Mouse (Mus musculus) megakaryocyte, embryonic 14.5 days (primary cell): ENCODE measurements around the gene Pde4b.

Experiments used
- FLI1 ChIP-seq: IDR thresholded peaks from 2 replicates; pipeline ENCODE4 v1.6.1; 2012; ENCODE audit warnings: low read length, inconsistent platforms, mixed read lengths
- GATA1 ChIP-seq: IDR thresholded peaks from 3 replicates; pipeline ENCODE4 v1.6.1; 2012; ENCODE audit warnings: mixed read lengths, low read length, inconsistent platforms, borderline replicate concordance

- no peak for TF ChIP-seq GATA1
- no peak for TF ChIP-seq FLI1
These were observed 424.2 kb downstream of the Pde4b start for GRCm38 (mm10) chr4:102511511-102511910.
